Mouse (Mus musculus): Measurements from ENCODE around the gene Pcsk5.

Gene Pcsk5

GRCm38 (mm10) chr19:17467556-17468211 lies 369.7 kb downstream of the Pcsk5 start:
- DNase-seq: peak; percentile 49

DNA sequence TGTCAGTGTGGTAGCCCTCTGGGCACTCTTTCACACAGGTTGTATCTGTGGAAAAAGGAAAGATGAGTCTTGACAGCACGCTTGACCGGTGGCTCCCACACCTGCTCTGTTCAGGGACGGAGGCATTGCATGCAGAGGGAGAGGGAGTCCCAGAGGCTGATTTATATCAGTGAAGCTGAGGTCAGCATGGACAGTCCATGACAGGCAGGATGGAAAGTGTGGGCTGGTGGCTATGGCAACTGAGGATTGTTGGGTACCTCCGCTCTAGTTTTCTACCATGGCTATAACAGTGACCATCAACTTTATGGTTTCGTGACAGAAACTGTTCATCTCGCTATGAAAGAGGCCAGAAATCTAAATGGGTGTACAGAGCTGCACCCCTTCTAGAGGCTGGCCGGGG lies 385.4 kb downstream of the Pcsk5 start:
- DNase-seq: no peak

- DNase-seq: no peak
Measured at GRCm38 (mm10) chr19:17443581-17443980, 393.9 kb downstream of the Pcsk5 start.

GRCm38 (mm10) chr19:17439476-17440189 lies 397.8 kb downstream of the Pcsk5 start:
- DNase-seq: peak; percentile 34

GRCm38 (mm10) chr19:17436651-17437050 lies 400.8 kb downstream of the Pcsk5 start:
- no peak for DNase-seq

- no peak for DNase-seq
Measured at GRCm38 (mm10) chr19:17428561-17428914, 408.9 kb downstream of the Pcsk5 start.

GRCm38 (mm10) chr19:17427824-17428560 lies 409.4 kb downstream of the Pcsk5 start:
- no peak for DNase-seq

DNA sequence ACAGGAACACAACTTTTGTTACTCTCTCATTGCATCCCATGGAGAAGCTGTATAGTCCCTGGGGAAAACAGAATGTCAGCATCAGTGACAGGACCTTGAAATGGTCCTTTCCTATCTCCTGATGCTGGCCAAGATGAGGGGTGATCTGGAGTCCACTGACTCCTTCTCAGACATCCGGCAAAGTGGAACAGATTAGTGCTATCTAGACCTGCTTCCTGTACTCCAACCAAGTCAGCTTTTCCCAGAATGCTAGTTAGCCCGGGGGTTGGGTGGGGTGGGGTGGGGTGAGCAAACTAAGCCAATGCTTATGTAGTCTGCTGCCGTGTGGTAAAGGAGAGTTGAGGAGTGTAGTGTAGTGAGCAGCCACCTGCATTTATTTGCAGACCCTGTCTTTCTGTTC lies 414.1 kb downstream of the Pcsk5 start:
- DNase-seq: no peak

- DNase-seq: no peak
Measured at GRCm38 (mm10) chr19:17417855-17418254, 419.6 kb downstream of the Pcsk5 start.

DNA sequence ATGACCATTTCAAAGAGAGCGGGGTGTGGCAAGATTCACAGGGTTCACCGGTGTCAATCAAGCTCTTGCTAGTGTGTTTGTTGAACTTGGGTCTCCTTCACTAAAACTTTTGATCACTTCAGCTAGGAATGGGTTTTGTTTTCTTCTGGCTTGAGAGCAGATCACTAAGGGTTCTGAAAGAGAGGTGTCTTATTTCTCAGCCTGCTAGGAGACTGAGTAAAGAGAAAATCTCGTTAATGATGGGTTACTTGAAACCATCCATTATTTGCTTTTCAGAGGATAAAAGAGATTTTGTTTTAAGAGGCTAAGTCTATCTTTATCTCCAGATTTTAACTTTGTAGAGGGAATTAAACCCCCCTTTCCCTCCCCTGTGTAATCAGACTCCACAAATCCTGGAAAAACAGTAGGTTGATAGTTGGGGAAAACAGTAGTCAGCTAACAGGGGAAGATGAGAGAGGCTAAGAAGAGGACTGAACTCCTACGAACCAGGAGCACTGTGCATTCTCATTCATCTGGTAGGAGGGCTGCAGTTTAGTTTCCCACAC lies 424.4 kb downstream of the Pcsk5 start:
- DNase-seq: no peak

DNA sequence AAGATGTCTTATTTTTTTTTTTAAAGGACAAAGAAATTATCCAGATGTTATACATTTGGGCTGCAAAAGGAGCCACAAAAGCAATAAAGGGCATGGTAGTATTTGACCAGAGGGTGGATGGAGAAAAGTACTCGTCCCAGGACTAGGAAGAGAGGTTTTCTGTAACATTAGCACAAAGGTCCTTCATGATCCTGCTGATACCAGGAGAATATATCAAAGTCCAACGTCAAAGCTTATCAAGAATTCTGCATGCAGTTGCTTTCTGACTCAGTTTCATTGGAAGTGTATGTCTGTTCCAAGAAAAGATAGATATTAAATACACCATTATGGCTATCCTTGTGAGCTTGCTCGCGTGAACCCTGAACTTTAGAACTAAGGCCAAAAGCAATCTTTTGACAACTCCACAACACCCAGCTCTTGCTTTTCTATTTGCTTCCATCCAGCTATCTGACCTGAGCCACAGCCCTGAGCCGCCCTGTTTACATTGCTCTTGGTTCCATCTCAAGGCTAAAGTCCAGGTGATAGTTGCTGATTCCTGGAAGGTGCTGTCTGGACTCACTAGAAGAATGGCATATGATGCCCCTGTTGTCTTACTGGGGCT lies 426.9 kb downstream of the Pcsk5 start:
- DNase-seq: no peak

- DNase-seq: no peak
Measured at GRCm38 (mm10) chr19:17409351-17409750, 428.1 kb downstream of the Pcsk5 start.

DNA sequence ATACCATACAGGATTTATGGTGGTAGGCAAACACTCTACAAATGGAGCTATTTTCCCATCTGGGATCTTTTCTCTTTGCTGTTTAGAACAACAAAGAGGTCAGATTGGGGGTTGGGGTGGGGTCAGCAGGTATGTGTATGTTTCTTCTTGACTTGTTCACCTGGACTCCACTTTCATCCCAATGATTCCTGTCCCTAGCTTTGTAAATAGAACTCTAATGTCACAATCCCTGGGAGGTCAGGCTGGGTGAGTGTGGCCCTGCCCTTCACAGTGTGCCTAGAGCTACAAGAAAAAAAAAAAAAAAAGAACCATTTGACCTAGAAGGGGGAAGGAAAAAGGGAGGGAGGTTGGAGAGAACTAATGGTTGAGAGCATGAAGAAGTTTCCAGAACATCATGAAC lies 428.8 kb downstream of the Pcsk5 start:
- no peak for DNase-seq

- no peak for DNase-seq
Measured at GRCm38 (mm10) chr19:17406823-17407222, 430.6 kb downstream of the Pcsk5 start.

GRCm38 (mm10) chr19:17403175-17403574 lies 434.3 kb downstream of the Pcsk5 start:
- DNase-seq: no peak

GRCm38 (mm10) chr19:17400571-17400970 lies 436.9 kb downstream of the Pcsk5 start:
- DNase-seq: no peak

- no peak for DNase-seq
Measured at GRCm38 (mm10) chr19:17399965-17400364, 437.5 kb downstream of the Pcsk5 start.

- no peak for DNase-seq
Measured at GRCm38 (mm10) chr19:17397922-17398321, 439.5 kb downstream of the Pcsk5 start.

GRCm38 (mm10) chr19:17396802-17397201 lies 440.6 kb downstream of the Pcsk5 start:
- no peak for DNase-seq

GRCm38 (mm10) chr19:17393841-17394591 lies 443.4 kb downstream of the Pcsk5 start, which contains the start of gene Rfk:
Gene Rfk (plus strand): TSS chr19:17394043.
- peak; percentile 98 for DNase-seq

DNA sequence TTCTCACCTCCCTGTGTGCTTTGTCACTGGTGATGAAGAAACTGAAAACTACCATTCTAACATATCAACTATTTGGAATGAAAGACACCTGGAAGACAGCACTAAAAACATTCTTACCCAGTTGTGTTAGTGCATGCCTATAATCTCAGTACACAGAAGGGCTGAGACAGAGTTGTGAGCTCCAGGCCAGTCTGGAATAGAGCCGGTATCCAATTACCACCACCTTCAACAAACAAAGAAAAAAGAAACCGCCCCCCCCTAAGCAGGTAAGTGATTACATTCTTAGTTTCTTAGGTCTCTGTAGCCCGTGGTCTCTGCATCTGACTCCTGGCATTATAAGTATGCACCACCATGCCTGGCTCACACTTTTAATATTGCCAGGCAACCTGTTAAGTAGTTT lies 444.6 kb downstream of the Pcsk5 start:
- no peak for DNase-seq

GRCm38 (mm10) chr19:17388404-17388803 lies 449.0 kb downstream of the Pcsk5 start:
- DNase-seq: no peak
